Mouse (Mus musculus) urinary bladder, postnatal 14 days (tissue): ENCODE data around the gene Ccdc96.

Experiments
- DNase-seq: peaks from one replicate; pipeline ENCODE4 v3.0.0; 2021; ENCODE audit warnings: low spot score

Gene Ccdc96

GRCm38 (mm10) chr5:36526921-36527320, 42.5 kb downstream of the Ccdc96 start:
- DNase-seq = no peak

DNA sequence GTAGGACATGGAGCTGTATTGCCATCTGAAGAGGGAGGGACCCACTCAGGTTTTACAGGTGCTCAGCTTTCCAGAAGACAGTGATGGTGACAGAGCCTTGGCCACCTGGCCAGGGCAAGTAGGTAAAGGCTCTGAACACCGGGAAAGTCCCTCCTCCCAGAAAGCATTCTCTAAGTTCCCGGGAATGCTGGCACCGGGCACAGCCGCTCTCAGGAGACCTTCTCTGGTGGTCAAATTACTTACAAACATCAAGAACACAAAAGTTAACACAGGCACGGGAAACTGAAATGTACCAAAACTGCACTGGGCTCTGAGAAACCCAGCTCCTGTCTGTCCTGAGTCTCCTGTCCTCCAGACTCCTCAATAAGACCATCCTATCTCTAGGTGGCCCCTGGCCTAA, 45.3 kb downstream of the Ccdc96 start:
- DNase-seq = no peak

DNA sequence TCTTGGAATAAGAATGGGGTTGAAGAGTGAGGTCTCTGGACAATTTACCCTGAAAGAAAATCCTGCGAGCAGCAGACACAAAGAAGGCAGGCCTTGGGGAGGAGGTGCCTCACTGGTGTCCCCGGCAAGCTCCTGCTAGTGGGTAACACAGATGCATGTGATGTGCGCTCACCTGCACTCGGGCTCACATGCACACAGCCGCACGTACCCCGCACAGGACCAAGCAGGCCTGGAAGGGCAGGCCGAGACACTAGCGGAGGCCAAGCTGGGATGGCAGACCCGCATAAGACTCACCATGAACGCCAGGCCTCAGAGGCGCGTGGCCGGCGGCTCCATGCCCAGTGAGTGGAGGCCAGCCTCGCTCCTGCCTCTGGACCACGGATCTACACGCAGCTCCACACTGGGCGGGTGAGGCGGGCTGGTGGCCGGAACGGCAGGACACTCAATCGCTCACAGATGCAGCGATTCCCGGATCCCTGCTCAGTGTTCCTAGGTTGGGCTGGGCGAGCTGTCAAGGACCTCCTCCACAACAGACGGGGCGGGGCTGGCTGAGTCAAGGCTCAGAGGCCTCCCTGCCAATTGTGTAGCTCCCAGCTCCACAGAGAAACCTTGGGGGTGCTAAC, 45.9 kb downstream of the Ccdc96 start:
- peak; percentile 96 for DNase-seq

GRCm38 (mm10) chr5:36534455-36535030, 50.2 kb downstream of the Ccdc96 start:
- DNase-seq = no peak

GRCm38 (mm10) chr5:36535438-36536176, 51.2 kb downstream of the Ccdc96 start:
- no peak for DNase-seq

DNA sequence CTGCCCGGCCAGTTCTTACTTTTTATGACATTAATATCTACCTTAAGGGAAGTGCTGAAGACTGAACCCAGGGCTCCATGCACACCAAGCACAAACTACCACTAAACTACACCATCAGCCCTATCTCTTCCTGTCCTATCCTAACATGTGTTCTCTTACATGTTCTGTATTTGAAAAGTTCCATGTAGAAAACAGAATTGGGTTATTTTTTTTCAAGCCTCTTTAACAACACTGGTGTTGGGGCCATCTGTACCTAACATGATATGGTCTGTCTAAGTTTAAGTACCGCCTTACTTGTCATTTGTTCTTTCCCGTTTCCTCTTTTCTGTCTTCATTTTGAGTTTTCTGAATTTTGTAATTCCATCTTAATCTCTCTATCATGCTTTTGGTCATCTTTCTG, 52.0 kb downstream of the Ccdc96 start:
- no peak for DNase-seq
